Mouse (Mus musculus): ENCODE measurements at regions not wholly inside any gene's neighbourhood (a gene's known extent, or its start where the extent isn't known, plus 50 kb on each side); places are given as distances from the start of the nearest gene placed in this dataset.

DNA sequence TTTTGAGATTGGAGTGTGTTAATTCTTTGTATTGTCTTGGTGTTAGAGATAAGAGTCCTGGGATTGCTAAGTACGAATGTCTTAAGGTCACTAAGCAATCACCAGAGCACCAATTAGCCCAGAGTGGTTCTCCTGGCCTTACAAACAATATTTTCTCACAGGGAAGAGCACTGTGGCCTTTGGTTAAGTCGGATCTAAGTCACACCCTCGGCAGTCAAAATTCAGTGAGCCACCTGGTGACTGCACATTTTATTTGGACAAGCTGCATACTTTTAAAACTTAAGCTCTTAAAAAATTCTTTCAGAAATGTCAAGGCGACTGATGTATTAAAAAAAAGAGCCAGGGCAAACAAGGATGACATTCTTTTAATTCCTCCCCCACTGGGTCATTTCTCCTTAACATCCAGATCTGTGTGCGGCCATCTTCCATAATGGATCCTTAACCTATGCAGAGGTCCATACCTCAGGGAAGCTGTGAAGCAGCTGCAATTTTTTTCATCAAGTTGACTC, 60.9 kb upstream of the Foxa2 start:
- DNase-seq (ENCODE audit: low read depth): no peak

DNA sequence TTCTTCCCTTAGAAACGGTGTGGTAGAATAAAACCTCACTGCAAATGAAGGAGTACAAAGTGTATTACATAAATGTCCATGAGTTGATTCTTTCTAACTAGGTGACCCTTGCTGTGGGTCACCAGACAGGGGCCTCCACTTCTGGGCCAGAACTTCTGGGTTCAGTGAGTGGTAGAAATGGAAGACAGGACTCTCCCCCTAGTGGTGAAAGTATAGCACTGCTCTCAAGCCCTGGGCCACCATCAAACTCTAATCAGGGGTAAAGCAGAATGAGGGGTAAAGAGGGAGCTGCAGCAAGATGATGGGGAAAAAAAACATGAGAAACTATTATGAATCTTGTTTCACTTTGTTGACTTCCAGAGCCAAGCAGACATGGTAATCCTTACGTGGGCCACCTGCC, 63.4 kb upstream of the Foxa2 start:
- peak; percentile 12 for DNase-seq (ENCODE audit: low read depth)

DNA sequence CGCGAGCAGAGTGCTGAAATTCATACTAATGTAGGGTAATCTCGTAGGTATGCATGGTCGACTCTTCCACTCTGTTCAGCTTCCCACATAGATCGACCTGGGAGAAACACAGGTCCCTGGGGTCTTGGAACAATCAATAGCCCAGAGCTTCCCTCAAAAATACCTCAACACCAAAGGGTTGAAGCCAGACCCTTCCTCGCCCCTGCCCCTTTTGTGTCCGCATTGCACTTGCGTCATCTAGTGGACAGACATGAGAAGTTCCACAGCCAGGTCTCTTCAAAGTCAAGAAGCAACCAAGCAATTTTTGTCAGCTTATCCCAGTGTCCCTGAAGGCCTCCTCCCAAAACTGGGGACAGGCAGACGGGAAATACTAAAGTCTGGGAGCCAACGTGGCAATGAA, 65.1 kb upstream of the Foxa2 start:
- no peak for DNase-seq (ENCODE audit: low read depth)

DNA sequence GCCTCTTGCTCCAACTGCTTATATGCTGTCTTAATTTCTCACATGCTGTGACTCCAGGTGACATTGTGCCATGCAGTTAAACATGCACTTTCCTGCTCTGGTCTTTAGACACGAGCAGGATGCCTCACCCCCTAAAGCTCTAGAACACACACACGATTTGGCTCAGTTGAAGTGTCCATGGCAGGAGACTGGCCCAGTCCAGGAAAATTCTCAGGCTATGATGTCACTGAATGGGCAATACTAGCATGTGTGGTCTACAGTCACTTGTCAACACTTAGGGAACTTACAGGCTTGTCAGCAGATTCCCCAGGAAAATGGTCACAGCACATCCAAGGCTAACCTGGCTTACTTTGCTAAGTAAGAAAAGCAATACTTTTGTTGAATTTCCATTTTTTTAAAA, 66.4 kb upstream of the Foxa2 start:
- no peak for DNase-seq (ENCODE audit: low read depth)

DNA sequence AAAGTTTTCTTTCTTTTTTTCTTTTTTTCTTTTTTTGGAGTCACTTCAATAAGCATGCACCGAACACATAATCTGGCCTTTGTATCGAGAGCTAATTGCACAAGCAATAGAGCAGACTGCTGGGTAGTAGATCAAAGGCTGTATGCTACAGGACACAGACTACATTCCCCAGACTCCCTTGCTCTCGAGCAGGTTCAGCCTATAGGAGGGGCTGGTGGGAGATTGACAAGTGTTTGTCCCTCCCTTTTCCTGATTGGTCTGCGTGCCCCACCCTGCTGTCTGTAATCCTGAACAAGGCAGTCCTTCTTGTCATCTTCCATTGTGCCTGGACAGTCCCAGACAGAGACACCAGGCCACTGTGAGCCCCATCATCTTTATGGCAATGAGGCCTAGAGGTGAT, 67.8 kb upstream of the Foxa2 start:
- peak; percentile 11 for DNase-seq (ENCODE audit: low read depth)

DNA sequence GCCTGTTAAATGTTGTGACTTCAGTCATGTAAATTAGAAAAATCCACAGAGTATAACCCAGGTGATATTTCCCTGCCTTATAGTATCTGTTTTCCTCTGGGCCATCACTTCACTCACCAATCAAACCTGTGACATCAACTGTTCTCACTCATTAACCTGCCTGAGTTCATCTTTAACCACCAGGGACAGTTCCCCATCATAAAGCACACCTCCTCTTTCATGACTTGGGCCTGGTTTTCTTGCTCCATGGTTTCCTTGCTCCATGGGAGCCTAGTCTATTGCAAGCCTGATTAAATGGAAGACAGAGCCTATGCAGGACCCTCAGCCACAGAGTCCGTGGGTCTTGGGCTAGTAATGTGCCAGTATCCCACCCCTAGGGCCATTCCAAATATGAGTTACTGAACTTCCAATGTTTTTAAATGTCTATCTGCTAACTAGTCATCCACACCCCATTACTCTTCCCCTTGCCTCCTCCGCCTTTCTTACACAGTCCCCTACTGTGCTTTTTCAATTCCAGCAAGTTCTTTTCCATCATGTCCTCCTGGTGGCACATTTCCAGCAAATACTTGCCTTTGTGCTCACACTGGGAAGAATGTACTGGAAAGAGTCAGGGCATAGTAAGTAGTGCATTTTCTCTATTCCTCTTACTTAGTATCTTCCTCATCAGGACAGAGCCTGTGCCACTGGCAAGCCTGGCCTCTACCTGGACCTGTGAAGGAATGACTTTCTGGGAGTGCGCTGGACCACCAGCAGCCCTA, 69.4 kb upstream of the Foxa2 start:
- no peak for DNase-seq (ENCODE audit: low read depth)

DNA sequence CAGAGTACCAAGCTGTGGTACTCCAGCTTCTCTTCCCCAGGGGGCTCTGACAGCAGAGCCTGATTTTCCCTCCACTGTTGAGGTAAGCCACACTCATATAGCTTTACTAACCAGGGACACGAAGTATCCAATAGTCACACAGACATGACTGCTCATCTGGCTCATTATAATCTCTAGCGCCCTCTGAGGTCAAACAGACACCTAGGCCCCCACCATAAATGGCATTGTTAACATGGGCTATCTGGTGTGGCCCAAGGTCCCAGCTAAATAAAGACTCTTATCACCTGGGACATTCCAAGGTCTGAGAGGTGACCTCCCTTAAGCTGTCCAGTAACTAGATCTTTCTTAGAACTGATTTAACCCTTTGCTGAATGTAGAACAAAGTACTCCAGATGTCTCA, 70.7 kb upstream of the Foxa2 start:
- DNase-seq (ENCODE audit: low read depth): no peak

DNA sequence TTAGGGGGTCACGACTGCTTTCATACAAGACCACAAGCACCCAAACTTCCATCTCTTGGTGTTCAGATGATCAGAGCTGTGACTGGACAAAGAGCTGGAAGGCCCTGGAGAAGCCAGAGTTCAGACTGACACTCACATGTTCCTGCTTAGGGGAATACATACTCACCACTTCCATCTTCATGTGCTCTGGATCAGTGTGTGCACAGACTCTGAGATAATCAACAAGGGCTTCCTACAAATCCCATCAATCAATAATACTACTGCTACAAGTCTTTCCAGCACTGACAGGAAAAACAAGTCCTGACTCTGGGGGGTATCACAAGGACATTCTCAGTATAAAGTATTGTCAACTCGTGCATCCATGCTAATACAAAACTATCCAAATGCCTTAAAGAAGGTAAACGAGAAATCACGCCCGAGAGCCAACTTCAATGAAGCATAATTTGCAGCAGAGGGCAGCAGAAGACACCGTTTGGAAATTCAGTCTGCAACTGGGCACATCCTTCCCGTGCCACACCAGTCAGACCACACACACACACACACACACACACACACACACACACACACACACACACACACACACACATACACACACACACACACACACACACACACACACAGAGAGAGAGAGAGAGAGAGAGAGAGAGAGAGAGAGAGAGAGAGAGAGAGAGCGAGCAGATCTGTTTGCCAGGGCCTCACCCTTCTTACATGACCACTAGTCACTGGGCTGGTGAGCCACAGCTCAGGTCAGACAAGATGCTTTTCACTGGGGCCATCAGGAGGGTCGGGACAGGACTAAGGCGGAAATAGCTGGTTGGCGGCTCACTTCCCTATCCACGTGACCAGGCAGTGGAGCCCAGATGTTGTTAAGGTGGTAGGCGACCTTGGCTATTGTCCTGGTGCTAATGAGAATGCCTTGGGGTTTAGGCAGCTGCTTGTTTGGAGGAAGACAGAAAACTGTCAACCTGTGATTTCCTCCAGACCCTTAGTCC, 75.4 kb upstream of the Foxa2 start:
- DNase-seq (ENCODE audit: low read depth): peak; percentile 44

DNA sequence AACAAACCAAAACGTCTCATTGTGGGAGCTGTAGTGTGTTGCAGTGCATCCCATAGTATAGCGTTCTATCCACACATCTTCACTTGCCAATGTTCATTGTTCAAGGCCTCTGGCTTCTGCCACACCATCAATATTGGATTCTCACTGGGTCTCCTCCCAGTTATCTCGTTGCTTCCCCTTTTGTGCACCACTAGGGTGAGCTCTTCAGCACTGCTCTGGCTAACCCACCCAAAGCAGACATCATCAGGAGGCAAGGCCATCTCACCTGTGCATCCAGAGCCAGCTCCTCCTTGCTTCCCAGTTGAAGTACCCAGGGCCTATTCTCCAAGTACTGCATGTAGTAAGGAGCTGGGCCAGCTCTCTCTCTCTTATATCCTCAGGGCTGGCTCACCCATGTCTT, 77.0 kb upstream of the Foxa2 start:
- DNase-seq (ENCODE audit: low read depth): peak; percentile 8

DNA sequence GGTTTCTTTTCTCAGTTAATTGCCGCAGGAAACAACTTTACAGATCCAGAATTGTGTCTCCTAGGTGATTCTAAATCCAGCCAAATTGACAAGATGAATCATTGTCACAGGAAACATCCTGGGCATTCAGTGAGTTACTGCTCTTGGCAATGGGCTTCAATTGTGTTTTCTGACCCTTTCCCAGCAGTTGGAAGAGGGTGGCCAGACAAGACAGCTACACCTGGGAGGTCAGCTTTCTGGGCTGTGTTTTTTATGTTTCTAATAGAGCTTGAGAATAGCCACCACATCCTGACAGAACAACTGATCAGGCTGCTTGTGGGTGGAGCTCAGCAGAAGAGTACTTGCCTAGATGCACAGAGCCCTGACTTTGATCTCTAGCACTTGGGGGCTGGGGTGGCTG, 87.0 kb upstream of the Foxa2 start:
- no peak for DNase-seq (ENCODE audit: low read depth)

DNA sequence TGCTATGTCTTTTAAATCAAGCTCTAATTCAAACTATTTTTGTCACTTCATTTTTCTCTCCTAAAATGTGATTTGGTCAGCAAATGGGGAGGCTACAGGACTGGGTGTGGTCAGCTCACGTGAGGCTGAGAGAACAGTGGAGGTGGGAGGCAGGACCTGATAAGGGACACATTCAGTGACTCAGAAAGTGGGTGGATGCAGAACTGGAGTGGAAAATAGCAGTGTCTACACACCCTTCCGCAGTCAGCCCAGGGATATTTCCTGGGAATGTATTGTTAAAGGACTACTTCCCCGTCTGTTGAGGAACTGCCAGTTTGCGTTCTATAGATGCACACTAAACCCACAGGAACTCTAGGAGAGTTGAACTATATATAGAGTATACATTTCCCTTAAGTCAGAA, 95.2 kb upstream of the Foxa2 start:
- DNase-seq (ENCODE audit: low read depth): no peak

DNA sequence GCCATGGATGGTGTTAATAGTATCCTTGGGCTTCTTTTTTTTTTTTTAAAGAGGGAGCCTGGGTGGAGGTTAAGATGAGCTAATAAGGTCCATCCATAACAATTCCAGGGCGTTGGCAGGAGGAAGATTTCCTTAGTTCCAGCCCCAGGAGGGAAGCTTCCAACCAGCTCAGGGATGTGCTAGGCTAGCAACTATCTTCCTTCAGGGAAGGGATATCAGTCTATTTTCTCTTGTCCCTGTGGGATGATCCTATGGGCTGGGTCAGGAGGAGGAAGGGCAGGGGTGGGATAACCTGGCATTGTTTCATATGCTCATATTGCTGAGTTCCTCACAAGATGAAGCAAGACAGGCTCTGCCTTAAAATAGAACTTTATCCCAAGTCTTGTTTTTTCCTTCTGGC, 98.0 kb upstream of the Foxa2 start:
- DNase-seq (ENCODE audit: low read depth): no peak

DNA sequence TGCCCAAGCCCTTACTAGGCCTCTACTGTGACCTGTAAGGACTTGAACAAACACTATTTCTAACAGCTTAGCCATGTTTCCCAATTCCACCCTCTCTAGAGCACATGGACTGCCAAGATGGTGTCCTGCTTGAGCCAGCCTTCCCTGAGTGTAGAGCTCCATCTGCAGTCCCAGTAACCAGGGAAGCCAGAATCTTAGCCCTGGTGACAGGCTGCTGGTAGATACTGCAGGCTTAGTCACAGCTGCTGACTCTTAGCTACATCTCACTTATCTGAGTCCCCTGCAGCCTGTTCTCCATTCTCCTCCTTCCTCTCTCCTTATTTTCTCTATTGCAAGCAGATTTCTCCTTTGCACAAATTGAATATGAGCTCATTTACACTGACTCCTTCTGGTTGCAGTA, 101.5 kb upstream of the Foxa2 start:
- DNase-seq (ENCODE audit: low read depth): no peak

DNA sequence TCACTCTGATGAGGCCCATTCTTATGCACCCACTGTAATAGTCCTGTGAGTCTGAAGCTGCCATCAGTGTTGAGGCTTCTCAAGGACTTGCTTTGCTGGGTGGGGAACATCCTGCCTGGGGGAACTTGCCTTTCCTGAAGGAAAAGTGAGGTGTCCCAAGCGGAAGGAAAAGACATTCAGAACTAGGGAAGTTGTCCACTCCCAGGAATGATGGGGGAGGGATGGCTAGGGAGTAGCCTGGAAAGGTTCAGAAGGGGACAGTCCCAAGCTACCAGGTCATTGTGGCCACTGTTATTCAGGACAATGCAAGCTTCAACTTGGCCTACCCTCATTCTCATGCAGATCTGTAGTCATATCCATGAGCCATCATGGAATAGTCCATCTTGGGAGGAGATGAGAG, 102.7 kb upstream of the Foxa2 start:
- no peak for DNase-seq (ENCODE audit: low read depth)

DNA sequence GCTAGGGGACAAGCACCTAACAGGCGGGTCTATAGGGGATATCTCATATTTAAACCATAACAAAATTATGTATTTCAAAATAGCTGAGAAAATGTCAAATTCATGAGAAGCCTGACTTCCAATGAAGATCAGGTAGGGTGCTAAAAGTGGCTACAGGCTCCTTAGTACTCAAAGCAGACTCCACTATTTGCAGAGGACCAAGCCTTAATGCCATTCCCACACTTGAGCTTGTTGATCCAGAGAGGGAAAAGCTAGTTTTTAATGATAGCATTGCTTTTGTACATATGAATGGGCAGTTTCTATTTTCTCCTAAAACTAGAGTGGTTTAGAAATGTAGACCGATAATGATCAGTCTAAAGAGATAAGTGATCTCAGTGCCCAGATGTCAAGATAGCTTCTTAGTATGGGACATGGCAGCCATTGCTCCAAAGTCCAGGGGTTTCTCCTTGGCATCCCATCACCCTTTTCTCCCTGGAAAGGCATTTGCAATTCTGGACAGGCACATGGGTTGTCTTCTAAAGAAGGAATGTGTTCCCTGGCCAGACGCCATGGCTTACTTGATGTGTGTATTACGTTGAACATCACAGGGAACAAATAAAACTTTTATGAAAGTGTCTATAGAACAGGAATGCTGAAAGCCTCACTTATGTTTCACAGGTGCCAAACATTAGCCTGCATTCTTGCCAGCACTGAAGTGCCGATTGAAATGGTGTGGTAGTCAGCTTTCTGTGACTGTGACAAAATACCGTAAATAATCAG, 106.9 kb upstream of the Foxa2 start:
- no peak for DNase-seq (ENCODE audit: low read depth)

DNA sequence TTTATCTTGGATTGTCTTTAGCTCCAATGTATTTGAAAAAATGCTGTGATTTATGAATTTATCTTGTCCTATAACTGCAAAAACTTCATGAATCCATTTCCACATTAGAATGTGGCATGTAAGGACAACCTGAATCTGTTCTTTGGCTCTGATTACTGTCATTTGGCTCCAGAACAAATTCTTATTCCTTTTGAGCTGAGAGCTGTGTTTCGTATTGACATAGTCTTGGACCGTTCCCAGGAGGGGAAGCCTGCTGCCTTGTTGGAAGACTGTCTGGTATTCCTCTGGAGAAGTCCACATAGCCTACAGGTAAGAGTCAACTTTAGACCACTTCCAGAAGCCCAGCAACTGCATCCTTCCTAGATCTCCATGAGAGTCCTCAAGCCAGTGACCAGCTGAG, 109.4 kb upstream of the Foxa2 start:
- DNase-seq (ENCODE audit: low read depth): no peak

DNA sequence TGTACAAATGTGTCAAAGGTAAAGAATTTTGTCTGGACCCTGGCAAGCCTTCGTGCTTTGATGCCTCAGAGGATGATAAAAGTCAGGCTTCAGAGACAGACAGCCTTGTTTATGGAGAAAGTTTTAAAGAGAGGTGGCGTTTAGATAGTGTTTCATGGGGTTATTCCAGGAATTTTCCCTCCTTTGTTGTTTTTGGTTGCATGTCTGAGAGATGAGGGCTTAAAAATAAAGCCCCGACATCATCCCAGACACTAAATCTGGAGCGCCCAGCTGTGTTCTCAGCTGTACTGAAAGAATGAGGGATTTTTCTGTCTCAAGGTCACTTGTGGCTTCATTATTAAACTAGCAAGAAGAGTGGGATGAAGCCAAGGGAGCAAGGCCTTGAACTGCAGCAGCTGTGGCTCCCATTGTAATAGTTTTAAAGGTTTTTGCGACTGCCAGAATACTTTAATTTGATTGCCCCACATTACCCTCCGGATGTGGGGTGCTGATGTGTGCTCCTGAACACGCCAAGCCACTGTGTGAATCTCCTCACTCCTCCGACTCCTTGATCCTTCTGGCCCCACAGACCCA, 112.3 kb upstream of the Foxa2 start:
- DNase-seq (ENCODE audit: low read depth): no peak

DNA sequence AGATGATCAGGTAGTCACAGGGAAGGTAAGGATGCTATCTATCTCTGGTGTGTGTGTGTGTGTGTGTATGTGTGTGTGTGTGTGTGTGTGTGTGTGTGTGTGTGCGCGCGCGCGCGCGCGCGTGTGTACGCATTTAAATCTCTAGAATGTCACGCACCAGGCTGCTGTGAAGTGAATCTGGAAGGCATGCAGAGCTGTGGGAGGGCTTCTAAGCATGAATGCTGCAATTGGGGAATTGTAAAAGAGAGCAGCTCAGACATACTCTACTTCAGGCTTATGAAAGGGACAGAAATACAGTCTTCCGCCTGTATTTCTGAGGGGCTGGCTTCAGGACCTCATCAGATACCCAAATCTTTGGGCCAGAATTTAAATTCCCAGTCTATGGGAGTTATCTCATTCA, 114.2 kb upstream of the Foxa2 start:
- DNase-seq (ENCODE audit: low read depth): no peak

DNA sequence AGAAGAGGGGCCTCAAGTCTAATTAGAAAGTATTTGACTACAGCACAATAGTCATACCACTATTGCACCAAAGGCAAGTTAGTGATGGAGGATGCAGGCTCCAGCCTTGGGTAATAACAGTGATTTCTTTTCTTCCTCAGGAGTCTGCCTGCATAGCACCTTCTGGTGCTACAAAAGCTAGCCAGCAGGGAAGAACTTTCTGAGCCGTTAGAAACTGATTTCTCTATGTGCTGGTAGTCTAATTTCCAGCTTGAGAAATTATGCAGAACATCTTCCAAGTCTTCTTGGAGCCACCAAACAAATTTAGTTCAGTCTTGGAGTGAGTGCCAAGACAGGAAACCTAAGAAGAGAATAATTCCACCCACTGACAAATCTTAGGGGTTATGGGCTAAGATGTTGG, 115.2 kb upstream of the Foxa2 start:
- DNase-seq (ENCODE audit: low read depth): no peak

DNA sequence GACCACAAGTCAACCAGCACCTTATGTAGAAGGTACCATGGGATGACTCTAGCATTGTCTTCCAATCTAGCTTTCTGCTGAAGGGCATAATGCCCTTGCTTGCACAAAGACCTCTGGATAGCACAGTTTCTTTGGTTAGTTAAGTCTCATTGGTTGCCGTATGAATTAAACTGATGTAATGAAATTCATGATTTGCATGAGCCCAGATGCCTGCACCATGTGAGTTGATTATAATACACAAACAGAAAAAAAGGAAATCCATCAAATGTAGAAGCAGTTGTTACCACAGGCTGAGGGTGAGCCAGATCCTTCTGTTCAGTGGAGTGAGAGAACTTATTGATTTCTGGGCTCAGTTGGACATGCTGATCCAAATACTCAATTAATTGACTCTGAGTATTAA, 115.8 kb upstream of the Foxa2 start:
- DNase-seq (ENCODE audit: low read depth): no peak

DNA sequence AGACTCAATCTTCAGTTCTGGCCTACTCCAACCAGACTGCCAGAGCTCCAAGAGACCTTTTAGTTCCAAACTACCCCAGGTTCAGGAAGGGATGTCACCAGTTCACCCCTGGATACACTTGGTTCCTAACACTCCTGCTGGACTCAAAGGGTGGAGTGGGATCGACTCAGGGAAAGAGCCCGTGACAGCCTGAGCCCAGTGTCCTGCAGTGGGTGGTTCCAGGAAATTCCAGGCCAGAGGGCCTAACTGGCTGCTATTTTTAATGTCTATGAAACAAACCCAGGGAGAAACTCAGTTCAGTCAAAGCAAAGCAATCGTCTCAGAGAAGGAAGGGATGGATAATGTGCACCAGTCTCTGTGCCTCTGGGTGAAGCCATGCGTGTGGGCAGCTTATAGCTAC, 124.3 kb upstream of the Foxa2 start:
- no peak for DNase-seq (ENCODE audit: low read depth)

DNA sequence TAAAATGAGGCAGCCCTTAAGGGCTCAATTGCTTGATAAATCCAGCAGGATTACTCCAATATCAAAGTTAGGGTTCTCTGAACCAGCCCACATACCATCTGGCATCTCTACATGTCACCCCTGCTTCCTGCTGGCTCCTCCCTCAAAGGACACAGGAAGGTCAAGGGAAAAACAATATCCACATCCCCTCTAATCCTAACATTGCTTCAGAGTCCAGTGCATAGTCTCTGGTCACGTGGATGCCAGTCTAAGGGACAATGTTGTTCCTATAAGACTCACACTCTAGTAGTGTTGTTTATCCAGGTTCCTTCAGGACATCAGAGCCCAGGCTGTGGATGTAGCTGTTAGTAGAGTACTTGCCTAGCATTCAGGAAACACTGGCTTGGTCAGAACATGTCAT, 124.9 kb upstream of the Foxa2 start:
- no peak for DNase-seq (ENCODE audit: low read depth)

Measured in 416B (cell line).